Comparison of ENCODE assay signal across 8 mouse cellular contexts in the genomic region with DNA sequence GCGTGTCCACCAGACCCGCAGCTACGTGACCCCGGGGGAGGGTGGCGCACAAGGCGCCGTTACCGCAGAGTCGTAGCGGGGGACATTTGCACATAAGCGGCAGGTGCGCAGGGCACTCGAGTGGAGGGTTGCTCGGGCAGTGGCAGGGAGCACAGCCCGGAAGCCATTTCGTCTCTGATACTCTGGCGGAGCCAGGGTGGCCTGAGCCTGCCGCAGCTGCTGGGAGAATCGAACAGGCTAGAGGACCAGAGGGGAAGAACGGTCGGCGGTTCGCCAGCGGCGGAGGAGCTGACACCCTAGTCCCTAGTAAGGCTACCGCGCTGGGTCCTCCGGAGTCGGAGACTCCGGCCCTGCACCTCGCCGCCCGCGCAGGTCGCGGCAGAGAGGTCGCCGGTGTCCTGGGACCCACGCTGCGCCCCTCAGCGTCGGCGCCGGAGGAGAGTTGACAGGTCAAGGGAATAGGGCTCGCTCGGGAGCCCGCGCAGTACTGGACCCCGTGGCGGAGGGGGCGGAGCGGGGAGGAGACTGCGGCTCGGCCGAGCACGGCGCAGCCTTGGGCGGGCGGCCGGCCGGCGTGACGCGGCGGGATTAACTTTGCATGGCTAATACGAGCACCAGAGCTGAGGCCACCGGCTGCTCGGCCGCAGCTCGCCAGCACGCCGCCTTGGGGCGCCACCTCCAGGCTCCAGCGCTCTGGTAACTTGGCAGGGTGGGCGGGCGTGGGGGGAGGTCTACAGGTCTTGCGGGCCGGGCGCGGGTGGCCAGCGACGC. TPM values are rescaled to one million over a fixed set of nuclear protein-coding genes. Genes with fewer than 3 reads are reported as not detected.
DNase-seq lines count a peak whose midpoint lies in the region; ATAC-seq and TF ChIP-seq lines count a peak whose summit lies in the region.

No protein-coding gene starts in this region.

- TF ChIP-seq CTCF in layer of hippocampus, adult 2 months (conservative IDR thresholded peaks at IDR 0.05): peak; percentile 64
- no peak for TF ChIP-seq CTCF in testis, adult 2 months (IDR thresholded peaks at IDR 0.05; ENCODE audit: control insufficient read depth, insufficient read depth, insufficient replicate concordance, low read depth, low read length)

- peak; percentile 16 to 33 for DNase-seq in CD8-positive naive resting alpha-beta T cell, adult 2 months (ENCODE audit: low read depth in 2 of 2, low spot score in 2 of 2)
- peak; percentile 74 for DNase-seq in cerebellum, adult 11-12 months
- DNase-seq in forelimb bud, embryonic 11.5 days (ENCODE audit: low read depth, low spot score): peak; percentile 45
- peak; percentile 76 for DNase-seq in heart, postnatal 4 days
- peak; percentile 63 to 72 for DNase-seq in layer of hippocampus, adult 2 months (ENCODE audit: low spot score in 2 of 2)
- DNase-seq in lung, adult 18-20 months: peak; percentile 87 to 90

- peak overlapping the region; percentile 47 for H3K9ac ChIP-seq in neural tube, embryonic 14.5 days (replicated peaks; ENCODE audit: low read depth, low read length)

- H3K4me3 ChIP-seq in layer of hippocampus, adult 2 months: peak overlapping the region; percentile 95
- H3K4me3 ChIP-seq in neural tube, embryonic 14.5 days (ENCODE audit: low read depth, low read length): peak overlapping the region; percentile 75
- H3K4me3 ChIP-seq in testis, adult 2 months (ENCODE audit: control insufficient read depth, low read depth, low read length): peak overlapping the region; percentile 72

- under 1% methylated on average over 73 of the region's 82 CpGs for WGBS in neural tube, embryonic 14.5 days

- peaks cover 4% of the 10 kb centered on the region; the same call in 1 of the 2 replicates for H3K4me1 ChIP-seq in neural tube, embryonic 14.5 days (ENCODE audit: control insufficient read depth, insufficient read depth, low read length)
- H3K4me1 ChIP-seq in testis, adult 2 months (ENCODE audit: control insufficient read depth, insufficient read depth, low read length): peaks cover 5% of the 10 kb centered on the region; the same call in 1 of the 2 replicates

- TF ChIP-seq POLR2A in testis, adult 2 months (IDR thresholded peaks at IDR 0.05; ENCODE audit: control insufficient read depth, low read depth, low read length): no peak

- no peaks in the 10 kb centered on the region for H3K9me3 ChIP-seq in neural tube, embryonic 14.5 days (ENCODE audit: control insufficient read depth, low read length)

- H3K4me2 ChIP-seq in neural tube, embryonic 14.5 days (ENCODE audit: low read depth, low read length): peak overlapping the region; percentile 99

- peak overlapping the region; percentile 98 for H3K27ac ChIP-seq in layer of hippocampus, adult 2 months
- H3K27ac ChIP-seq in neural tube, embryonic 14.5 days (ENCODE audit: low read depth, low read length): no peak overlapping the region
- no peak overlapping the region for H3K27ac ChIP-seq in testis, adult 2 months (ENCODE audit: control insufficient read depth, insufficient read depth, low read depth, low read length)

- peak; percentile 94 for ATAC-seq in neural tube, embryonic 14.5 days (ENCODE audit: low read depth)

- H3K27me3 ChIP-seq in neural tube, embryonic 14.5 days (ENCODE audit: control insufficient read depth, insufficient read depth, low read length): peaks cover 10% of the 10 kb centered on the region
- no peaks in the 10 kb centered on the region for H3K27me3 ChIP-seq in testis, adult 2 months (ENCODE audit: control insufficient read depth, insufficient read depth, low read length)

- H3K36me3 ChIP-seq in neural tube, embryonic 14.5 days (ENCODE audit: control insufficient read depth, insufficient read depth, low read length): no peaks in the 10 kb centered on the region
- H3K36me3 ChIP-seq in testis, adult 2 months (ENCODE audit: control insufficient read depth, insufficient read depth, low read length): no peaks in the 10 kb centered on the region

RNA-seq across cellular contexts. Expression of gene Thrb, which starts 0.5 kb away (rescaled TPM):
- 1 to 10 TPM; 3.4 to 5.4 TPM for total RNA-seq in heart, postnatal 4 days (2021)
- 10 to 100 TPM; 42.8 to 45.0 TPM for total RNA-seq in layer of hippocampus, adult 2 months (2021)
- 1.3 and 1.7 TPM in 2 replicates for polyA plus RNA-seq in neural tube, embryonic 14.5 days (2014; fragmentation: Nextera tagmentation; extraction: Ambion mirVana)
- 0.89 and 1.3 TPM in 2 replicates for polyA plus RNA-seq in testis, adult 2 months (2012; rRNA removed)

Comparison
In these comparisons a context has a peak if more than half of its experiments do, and no peak if none do; other contexts are left out.
1. DNase-seq: peak in every context shown above with its lines; median percentile 88 in lung, adult 18-20 months; 76 in heart, postnatal 4 days; 74 in cerebellum, adult 11-12 months; 68 in layer of hippocampus, adult 2 months; 45 in forelimb bud, embryonic 11.5 days; 24 in CD8-positive naive resting alpha-beta T cell, adult 2 months.
2. RNA of gene Thrb, which starts 0.5 kb away (total RNA-seq): 42.8 to 45.0 TPM in layer of hippocampus, adult 2 months; 3.4 to 5.4 TPM in heart, postnatal 4 days; every median in the first group is over 4 times any median in the second.
3. Peak in every context shown above with its lines, with median percentiles within 50 percentile points of each other: H3K4me3 ChIP-seq.